Mouse (Mus musculus) heart, postnatal 10 days (tissue): Measurements from ENCODE around the gene Asb8. TPM values are rescaled to one million over a fixed set of nuclear protein-coding genes. Genes with fewer than 3 reads are reported as not detected.

Experiments used
- DNase-seq, 2 experiments: peaks; one replicate each; pipeline ENCODE4 v3.0.0; 2021
- intact Hi-C: fragments of 180-260 bp; cut with DNase I; formaldehyde crosslinking; loops from one replicate; pipeline ENCODE4 v1.15.1; 2025
- total RNA-seq, 2 experiments: library from RNA; stranded (reverse); gene quantifications; 2 replicates each; pipeline ENCODE4 v1.2.3; 2021

The Asb8 gene
- total RNA-seq, result 100 to 1,000 TPM; 104 to 109 TPM

DNA sequence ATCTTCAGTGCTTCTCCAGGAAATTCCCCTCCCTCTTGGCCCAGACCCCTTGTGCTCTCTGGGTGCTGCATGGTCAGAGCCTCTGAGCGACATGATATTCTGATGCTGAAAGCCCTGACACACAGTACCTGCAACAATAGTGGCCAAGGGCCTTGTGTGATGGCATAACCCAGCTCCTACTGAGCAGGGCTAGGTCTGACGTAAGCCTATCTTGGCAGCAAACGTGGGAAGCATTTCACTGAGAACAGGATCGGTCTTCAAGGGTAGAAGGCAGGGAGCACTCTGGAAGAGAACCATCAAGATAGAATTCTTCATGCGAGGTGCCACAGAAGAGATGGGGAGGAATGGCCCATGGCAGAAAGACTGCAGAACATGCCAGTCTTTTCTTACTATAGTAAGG is at the start of gene Asb8:
Gene Asb8 (minus strand): TSS at position 101 of the 400 bp plus-strand sequence.
- intact Hi-C loops, result no loop called here
- DNase-seq, result no peak

DNA sequence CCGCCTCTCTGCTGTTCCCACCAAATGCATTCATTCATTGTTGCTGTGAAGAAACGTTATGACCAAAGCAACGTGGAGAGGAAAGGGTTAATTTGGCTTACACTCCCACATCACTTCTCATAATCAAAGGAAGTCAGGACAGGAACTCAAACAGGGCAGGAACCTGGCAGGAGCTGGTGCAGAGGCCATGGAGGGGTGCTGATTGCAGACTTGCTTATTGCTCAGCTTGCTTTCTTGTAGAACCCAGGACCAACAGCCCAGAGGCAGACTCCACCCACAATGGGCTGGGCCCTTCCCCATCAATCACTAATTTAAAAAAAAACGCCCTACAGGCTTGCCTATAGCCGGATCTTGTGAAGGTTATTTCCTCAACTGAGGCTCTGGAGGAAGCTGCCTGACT is 48.7 kb upstream of the Asb8 start:
- no peak for DNase-seq
- intact Hi-C loops, result no loop called here

DNA sequence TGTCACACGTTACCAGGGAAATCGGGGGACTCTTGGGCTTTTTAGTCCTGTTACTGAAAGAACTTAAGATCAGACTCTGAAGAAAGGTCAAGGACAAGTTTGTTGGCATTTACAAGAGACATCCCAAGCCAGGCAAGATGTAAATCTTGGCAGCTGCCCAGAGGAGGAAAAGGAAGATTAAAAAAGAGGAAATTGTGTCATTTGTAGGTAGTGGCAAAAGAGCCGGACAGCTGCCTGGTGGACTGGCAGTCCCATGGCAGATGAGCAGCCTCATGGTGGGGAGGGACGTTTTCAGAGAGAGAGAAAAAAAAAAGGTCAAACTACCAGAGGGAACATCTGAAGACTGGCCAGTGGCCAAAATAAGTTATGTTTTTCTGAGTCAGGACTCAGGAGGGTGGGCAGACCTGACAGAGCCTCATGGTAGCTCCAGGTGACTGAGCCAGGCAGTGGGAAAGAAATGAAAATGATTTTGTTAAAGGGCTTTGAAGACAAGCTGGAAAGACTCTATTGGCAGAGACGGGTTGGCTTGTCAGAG is 48.0 kb upstream of the Asb8 start:
- intact Hi-C loops, result no loop called here
- DNase-seq, result peak in 1 of 2 experiments; percentile 1

DNA sequence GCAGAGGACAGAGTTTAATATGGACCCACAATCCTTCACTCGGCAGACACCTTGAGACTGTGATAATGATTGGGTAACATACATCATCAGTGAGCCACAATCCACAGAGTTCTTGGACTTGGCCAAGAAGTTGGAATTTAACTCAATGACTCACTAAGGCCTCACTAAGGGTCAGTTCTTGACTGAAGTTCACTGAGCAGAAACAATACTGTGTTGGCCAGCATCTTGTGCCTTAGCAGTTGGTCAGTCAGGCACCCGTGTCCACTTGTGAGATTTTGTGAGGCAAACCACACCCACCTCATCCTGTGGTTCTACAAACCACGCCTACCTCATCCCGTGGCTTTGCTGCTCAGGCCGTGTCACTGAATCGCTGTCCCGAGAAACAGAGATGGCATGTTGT is 44.3 kb upstream of the Asb8 start:
- no peak for DNase-seq
- intact Hi-C loops, result no loop called here

DNA sequence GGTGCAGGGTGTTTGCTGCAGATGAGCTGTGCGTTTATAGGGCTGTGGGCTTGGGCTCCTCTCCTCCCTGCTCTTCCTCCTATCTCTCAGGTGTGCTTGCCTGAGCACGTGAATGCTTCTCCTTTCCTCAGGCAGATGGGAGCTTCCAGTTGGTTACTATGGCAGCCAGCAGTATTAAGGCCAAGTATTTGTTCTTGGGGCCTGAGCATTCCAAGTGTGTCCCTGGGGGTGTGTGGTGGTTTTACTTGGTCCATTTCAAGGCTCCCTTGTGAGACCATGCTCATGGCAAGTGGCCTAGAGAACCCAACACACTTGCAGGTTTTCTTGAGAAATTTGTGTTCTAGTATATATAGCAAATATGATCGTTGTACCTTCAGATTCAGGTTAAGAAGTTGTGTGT is 30.0 kb upstream of the Asb8 start, which contains the start of gene Olfr288:
Gene Olfr288 (minus strand): TSS at position 101 of the 400 bp plus-strand sequence.
- DNase-seq, result no peak

DNA sequence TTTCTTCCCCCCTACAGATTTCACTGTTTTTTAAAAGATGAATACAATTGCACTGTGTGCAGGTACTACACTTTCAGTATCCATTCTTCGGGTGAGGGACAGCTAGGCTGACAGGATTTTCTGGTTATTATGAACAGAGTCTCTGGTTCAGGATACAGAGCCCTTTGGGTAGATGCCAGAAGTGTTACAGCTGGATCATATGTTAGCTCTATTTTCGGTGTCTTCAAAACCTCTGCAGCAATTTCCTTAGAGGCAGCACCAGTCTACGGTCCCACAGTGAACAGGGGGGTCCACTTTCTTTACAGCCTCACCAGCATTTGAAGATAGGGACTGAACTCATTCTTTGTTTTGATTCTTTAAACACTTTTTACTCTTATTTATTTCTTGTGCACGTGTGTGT is 19.0 kb upstream of the Asb8 start:
- intact Hi-C loops, result loop anchor here (5.0 kb wide), 1 partner anchor 293 kb away; no protein-coding TSS in a partner anchor
- no peak for DNase-seq

More for the DNA sequence above, 30.0 kb upstream of the Asb8 start, which contains the start of gene Olfr288:
- intact Hi-C loops, result no loop called here

DNA sequence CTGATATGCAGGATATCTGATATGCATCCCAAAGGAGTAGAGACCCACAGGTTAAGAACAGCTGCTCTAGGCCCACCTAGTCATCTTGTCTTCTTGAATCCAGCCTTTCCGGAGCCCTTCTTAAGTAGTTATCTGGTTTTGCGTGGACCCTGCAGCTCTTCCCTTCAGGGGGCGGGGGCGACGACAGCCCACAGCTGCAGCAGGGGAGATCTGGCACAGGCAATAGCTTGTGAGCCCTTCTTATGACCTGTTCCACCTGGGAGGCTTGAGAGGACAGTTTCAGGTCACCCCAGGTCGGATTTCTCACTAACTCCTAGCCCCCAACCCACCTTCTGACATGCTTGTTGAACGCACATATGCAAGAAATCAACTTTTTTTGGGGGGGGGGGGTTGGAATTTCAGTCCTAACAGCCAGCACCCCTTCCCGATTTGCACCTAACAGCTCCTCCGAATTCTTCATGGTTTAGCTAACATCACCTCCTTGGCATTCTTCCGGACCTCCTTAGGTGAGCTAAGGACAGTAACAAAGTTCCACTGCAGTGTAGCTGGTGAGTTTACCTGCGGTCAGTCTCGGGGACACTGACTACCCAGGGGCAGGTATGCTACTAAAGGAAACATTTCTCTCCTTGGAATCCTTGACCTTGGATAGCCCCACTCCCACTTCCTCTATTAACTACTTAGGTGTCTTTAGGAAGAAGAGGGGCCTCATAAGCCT is 16.6 kb upstream of the Asb8 start:
- intact Hi-C loops, result loop anchor here (1.0 to 5.0 kb wide), 2 partner anchors 207 to 295 kb away; no protein-coding TSS in a partner anchor
- no peak for DNase-seq

DNA sequence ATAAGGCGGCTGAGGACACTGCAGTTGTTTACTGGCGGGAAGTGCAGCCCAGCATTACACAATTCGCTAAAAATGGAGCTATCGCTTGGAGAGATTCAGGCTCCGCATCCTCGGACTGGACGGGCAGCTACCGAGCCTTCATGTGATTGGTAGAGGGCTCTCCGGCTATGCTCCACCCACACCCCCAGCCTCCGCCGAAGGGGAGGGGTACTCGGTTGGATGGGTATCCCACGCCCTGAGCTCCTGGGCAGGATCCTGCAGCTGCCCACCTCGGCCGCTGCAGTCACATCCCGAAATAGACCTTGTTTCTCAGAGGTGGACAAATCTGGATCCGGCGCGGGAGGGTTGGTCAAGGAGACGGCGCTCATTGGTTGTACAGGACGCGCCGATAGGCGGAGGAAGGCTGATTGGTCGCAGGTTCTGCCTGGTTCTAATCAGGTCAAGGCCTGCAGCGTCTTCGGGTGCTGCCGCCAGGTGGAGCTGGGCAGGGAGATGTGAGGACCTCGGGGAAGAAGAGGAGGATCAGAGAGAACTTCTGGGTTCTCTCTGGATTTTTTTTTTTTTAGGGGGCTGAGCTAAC is 15.8 kb upstream of the Asb8 start:
- peak; percentile 97 to 98 for DNase-seq
- intact Hi-C loops, result loop anchor here (1.0 to 5.0 kb wide), 2 partner anchors 208 to 296 kb away; no protein-coding TSS in a partner anchor

DNA sequence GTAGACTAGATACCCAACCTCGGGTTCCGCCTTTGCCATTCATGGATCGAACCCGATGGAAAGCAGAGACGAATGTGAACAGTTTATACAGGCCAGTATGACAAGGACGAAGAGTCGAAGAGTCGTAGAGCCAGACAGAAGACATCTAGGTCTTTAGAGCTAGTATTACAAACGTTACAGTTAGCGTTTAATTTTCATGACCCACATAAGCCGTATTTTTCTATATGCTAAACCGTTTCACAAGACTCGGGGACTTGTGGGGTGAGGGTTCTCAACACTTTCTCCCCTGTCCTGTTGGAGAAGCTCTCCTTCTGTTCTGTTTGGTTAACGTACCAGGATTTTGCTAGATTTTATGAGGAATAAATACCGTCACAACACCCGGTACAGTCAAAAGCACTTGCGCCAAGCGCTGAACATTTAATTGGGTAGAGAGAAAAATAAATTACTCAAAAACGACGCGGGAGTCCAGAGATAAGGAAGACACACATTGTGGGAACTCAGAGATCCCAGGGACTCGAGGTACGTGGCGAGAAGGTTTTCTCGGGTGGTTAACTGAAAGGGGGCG is 15.2 kb upstream of the Asb8 start:
- no peak for DNase-seq
- intact Hi-C loops, result loop anchor here (1.0 to 5.0 kb wide), 2 partner anchors 209 to 297 kb away; no protein-coding TSS in a partner anchor

DNA sequence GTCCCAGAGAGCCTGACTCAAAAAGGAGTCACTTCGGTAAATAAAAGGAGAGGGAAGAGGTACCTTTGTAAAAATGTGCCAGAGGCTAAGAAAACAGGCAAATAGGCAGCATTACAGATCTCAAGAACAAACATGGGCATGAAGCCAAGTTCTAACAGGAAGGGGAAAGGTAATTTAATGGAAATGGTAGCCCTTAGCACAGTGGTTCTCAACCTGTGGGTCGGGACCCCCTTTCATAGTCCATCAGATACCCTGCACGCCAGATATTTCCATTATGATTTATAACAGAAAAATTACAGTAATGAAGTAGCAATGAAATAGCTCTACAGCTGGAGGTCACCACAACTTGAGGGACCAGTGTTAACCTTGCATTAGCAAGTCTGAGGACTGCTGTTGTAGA is 11.9 kb upstream of the Asb8 start:
- no peak for DNase-seq
- intact Hi-C loops, result no loop called here

DNA sequence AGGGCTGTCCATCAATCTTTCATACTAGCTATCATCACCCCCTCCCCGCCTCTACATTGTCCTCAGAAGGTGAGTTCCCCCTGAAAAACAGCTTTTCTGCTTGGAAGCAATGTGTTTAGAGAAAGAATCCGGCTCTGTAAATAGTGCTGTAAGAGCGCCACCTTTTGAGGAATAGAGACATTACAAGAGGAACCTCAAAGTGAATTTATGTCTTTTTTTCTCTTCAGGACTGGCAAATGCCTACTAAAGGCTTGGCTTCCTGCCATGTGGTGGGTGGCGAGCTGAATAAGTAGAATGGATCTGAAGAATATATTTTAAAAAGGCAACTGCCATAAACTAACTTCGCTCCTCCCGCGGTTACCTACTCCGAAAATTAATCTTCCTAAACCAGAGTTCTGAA is 8.4 kb upstream of the Asb8 start:
- peak; percentile 40 to 69 for DNase-seq
- intact Hi-C loops, result loop anchor here (5.0 kb wide), 1 partner anchor 82 kb away; the partner anchor contains the start of genes Pfkm and Senp1

DNA sequence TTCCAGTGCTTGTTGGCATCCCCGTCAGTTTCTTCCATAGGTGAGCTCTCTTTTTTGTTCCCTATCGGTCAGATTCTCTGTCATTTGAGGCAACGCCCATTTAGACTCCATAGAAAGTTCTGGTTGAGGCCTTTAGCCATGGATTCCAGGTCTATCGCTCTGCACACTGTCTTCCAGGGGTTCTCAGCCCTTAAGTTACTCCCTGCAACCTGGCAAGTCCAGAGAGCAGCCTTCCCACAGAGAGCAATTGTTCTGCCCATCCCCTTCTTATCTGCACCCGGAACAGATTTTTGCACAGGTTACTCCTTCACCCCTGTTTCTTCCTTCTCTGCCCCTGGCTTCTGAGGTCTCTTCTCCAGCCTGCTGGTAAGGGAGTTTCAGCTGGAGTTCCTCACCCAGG is 6.7 kb upstream of the Asb8 start:
- DNase-seq, result no peak
- intact Hi-C loops, result loop anchor here (5.0 kb wide), 1 partner anchor 80 kb away; the partner anchor contains the start of genes Pfkm and Senp1

DNA sequence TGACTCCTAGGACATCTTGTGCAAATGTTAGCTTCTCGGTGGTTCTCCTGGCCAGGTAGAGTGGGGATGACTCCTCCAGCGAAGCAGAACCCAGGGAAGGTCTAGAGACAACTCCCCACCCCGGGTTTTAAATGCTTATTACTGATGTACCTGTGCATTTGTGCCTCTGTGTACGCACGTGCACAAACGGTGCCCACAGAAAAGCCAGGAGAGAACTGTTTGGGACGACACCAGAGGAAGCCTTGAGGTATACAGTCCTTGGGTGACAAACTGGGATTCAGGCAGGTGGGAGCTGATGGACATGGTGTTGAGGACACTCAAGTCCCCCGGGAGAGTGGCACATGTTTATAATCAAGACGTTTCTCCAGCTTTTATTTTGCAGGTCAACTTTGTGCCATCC is 5.5 kb upstream of the Asb8 start:
- intact Hi-C loops, result loop anchor here (5.0 kb wide), 1 partner anchor 79 kb away; the partner anchor contains the start of genes Pfkm and Senp1
- DNase-seq, result no peak

DNA sequence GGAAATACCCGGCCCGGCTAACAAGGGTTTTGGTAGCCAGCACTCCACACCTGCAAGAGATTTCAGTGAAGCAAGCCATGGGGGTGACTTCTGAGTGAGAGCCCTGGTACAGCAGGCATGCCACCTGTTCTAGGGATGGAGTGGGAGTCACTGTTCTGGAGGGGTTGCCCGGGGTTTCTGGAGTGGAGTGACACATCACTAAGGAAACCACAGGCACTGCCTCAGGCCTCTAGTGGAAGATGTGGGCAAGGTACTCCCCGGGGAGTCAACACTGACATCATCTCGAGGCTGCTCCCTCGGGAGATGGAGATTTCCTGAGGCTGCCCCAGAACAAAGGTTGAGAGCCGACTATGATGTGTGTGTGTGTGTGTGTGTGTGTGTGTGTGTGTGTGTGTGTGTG is 4.9 kb upstream of the Asb8 start:
- DNase-seq, result no peak
- intact Hi-C loops, result loop anchor here (5.0 kb wide), 1 partner anchor 78 kb away; the partner anchor contains the start of genes Pfkm and Senp1

DNA sequence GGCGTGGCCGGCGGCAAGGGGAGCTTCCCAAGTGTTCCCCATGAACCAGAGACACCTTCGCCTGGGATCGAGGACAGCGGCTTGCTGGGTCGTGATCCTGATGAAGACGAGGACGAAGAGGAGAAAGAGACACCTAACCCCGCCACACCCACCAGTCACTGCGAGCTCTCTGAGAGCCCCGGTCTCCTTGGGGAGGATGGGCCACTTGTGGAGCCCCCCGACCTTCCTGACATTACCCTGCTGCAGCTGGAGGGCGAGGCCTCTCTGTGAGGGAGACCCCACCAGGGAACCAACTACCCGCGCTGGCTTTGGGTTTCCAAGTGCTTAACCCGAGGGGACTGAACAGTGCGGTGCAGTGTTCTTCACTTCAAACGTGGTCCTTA is 3.2 kb upstream of the Asb8 start:
- no peak for DNase-seq
- intact Hi-C loops, result no loop called here

DNA sequence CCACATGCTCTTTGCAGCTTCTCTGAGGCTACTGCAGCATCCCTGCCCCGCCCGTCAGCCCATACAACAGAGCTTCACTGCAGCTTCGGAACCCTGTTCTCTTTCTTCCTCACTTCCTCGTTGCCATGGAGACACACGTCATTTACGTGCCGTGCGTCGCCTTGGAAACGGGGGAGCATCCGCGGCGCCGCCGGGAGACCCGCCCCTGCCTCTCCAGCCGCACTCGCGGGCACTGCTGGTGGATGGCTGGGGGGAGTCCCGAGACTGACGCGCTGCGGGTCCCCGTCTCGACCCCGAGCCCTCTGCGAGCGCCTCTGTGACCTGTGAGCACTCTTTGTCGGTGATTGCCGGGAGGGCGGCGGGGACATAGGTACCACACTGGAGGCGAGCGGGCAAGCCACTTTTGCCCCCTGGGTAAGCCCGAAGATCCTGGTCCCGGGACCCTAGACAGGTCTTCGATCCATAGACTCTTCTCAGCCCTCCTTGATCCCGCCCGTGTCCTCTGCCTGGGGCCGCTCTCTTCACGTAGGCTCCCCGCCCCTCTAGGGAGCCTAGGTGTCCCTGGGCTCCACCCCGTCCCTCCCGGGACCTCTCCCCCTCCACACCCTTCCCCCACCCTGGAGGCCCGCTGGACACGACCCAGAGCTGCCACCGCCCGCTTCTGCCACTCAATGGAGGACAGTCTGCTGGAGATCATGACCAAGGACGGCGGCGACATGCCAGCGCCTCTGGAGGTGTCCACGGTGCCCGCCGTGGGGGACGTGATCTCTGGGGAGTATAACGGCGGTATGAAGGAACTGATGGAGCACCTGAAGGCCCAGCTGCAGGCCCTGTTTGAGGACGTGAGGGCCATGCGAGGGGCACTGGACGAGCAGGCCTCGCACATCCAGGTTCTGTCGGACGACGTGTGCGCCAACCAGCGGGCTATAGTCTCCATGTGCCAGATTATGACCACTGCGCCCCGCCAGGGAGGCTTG is 2.5 kb upstream of the Asb8 start:
- DNase-seq, result peak; percentile 79 to 84
- intact Hi-C loops, result no loop called here

DNA sequence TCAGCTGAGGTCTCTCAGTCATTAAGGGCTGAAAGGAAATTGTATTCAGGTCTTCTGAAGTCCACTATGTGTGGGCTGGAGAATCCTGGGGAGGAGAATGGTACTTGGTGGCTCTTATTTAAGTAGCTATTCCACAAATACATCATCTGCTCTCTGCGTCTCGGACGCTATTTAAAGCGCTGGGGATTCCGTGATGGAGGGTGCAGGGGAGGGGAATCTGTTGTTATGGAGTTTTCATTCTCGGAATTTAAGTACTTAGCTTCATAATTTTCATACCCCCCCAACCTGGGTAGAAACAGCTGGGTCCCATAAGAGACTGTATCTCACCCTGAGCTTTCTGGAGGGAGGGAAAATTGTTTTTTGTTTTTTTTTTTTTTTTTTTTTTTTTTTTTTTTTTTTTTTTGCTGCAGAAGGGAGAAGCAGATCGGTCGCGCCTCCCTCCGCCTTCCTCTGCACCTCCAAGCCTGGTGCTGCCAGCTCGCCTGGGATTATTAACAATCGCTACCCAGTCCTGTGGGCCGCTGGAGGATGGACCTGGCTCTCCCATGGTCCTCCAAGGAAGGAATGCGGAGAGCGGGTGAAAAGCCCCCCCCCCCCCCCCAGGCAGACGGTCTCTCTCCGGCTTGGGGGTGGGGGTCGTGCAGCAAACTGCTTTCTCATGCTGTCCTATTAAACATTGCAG is 1.7 kb upstream of the Asb8 start, which contains the start of gene Ccdc184:
Gene Ccdc184 (plus strand): TSS at position 196 of the 682 bp plus-strand sequence.
- no peak for DNase-seq
- intact Hi-C loops, result no loop called here

DNA sequence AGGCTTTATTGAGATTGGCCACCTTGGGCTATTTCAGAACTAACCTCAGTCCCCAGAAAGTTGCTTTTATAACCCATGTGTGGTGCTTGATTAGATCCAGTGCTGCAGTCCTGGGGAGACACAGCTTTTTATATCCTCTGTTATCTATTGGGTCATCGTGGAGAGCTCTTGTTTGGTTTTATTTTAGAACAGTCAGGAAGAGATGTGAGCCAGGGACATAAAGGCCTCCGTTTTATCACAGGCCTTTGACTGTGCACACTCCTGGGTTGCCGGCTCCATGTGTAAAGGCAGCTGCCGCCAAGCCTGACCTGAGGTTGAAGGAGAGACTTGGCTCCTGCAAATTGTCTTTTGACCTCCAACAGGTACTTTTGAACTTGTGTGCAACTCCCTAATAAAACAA is 2.9 kb downstream of the Asb8 start:
- intact Hi-C loops, result no loop called here
- peak in 1 of 2 experiments; percentile 39 for DNase-seq
